Mouse (Mus musculus) stomach, embryonic 14.5 days (tissue): ENCODE data around the gene Slc35a3. TPM values are rescaled to one million over a fixed set of nuclear protein-coding genes. Genes with fewer than 3 reads are reported as not detected.
A peak's percentile ranks its signal among the peaks of the same experiment; 100 is the strongest.

Experiments used
- ATAC-seq: fragments of 200-750 bp; cut with Nextera tagmentation; 2 replicates; pipeline ENCODE4 v1.8.0; 2017; ENCODE audit warnings: low read depth, moderate TSS enrichment; ENCODE audit not compliant: insufficient number of reproducible peaks, insufficient read depth, low FRiP score
- H3K27ac ChIP-seq: fragments of 300-500 bp; sonication (generic); 2 replicates; pipeline ENCODE4 v1.5.1; 2014; ENCODE audit warnings: mild to moderate bottlenecking, low read length, moderate library complexity, mixed read lengths
- H3K27me3 ChIP-seq: fragments of 300-500 bp; sonication (generic); 2 replicates; pipeline ENCODE4 v1.6.1; 2014; ENCODE audit warnings: low read length, control low read depth, mixed read lengths; ENCODE audit not compliant: control insufficient read depth, insufficient read depth
- H3K36me3 ChIP-seq: fragments of 300-500 bp; sonication (generic); 2 replicates; pipeline ENCODE4 v1.6.1; 2014; ENCODE audit warnings: mild to moderate bottlenecking, control low read depth, low read length, moderate library complexity, mixed read lengths; ENCODE audit not compliant: control insufficient read depth, insufficient read depth
- H3K4me1 ChIP-seq: fragments of 300-500 bp; sonication (generic); 2 replicates; pipeline ENCODE4 v1.6.1; 2014; ENCODE audit warnings: low read length, control low read depth, mixed read lengths; ENCODE audit not compliant: control insufficient read depth, insufficient read depth
- H3K4me2 ChIP-seq: fragments of 300-500 bp; sonication (generic); replicated peaks from 2 replicates; pipeline ENCODE4 v1.6.1; 2014; ENCODE audit warnings: low read depth, low read length, control low read depth
- H3K4me3 ChIP-seq: fragments of 300-500 bp; sonication (generic); 2 replicates; pipeline ENCODE4 v1.5.1; 2014; ENCODE audit warnings: low read depth, low read length, control low read depth
- H3K9ac ChIP-seq: fragments of 300-500 bp; sonication (generic); replicated peaks from 2 replicates; pipeline ENCODE4 v1.6.1; 2014; ENCODE audit warnings: low read depth, mild to moderate bottlenecking, control low read depth, low read length, moderate library complexity, mixed read lengths
- H3K9me3 ChIP-seq: fragments of 300-500 bp; sonication (generic); 2 replicates; pipeline ENCODE4 v1.6.1; 2016; ENCODE audit warnings: low read depth, low read length, control low read depth; ENCODE audit not compliant: control insufficient read depth
- WGBS: fragments of 180-500 bp; shearing (Covaris S2); extraction: QIAGEN DNeasy Blood & Tissue Kit; methylation state at CpG from one replicate; pipeline ENCODE4 v1.1.7; 2014; 5-methylcytosine and 5-hydroxymethylcytosine counted together
- polyA plus RNA-seq: library from polyadenylated mRNA; unstranded; fragments of >200 nt; fragmentation: Nextera tagmentation; extraction: Ambion mirVana; gene quantifications from 2 replicates; pipeline ENCODE4 v1.2.1, GENCODE M21; 2014

The Slc35a3 gene
- polyA plus RNA-seq, 1 experiment from 2014 or later = 22.4 TPM

- 87% methylated on average over 1 of the region's 1 CpGs for WGBS
- no peak overlapping the region for H3K4me3 ChIP-seq
- H3K27ac ChIP-seq = no peak overlapping the region
- no peaks in the 10 kb centered on the region for H3K27me3 ChIP-seq
- H3K9ac ChIP-seq = no peak overlapping the region
- no peak for ATAC-seq
- H3K9me3 ChIP-seq = no peaks in the 10 kb centered on the region
- peaks cover 3% of the 10 kb centered on the region; the same call in 1 of the 2 replicates for H3K36me3 ChIP-seq
- no peak overlapping the region for H3K4me2 ChIP-seq
- H3K4me1 ChIP-seq = peaks cover under 1% of the 10 kb centered on the region
These were observed 6.9 kb downstream of the Slc35a3 start for GRCm38 (mm10) chr3:116705637-116706204.

- no peak for ATAC-seq
- H3K27me3 ChIP-seq = no peaks in the 10 kb centered on the region
- peaks cover 3% of the 10 kb centered on the region; the same call in 1 of the 2 replicates for H3K36me3 ChIP-seq
- no peak overlapping the region for H3K4me3 ChIP-seq
- H3K9me3 ChIP-seq = no peaks in the 10 kb centered on the region
- H3K4me2 ChIP-seq = no peak overlapping the region
- no peak overlapping the region for H3K27ac ChIP-seq
- 89% methylated on average over 5 of the region's 5 CpGs for WGBS
- H3K9ac ChIP-seq = no peak overlapping the region
- no peaks in the 10 kb centered on the region for H3K4me1 ChIP-seq
These were observed 8.8 kb downstream of the Slc35a3 start for GRCm38 (mm10) chr3:116703835-116704234.

GRCm38 (mm10) chr3:116702647-116703272 lies 9.9 kb downstream of the Slc35a3 start:
- Histone ChIP-seq H3K9ac (no peak overlapping the region), H3K27ac (no peak overlapping the region), H3K36me3 (peaks cover 3% of the 10 kb centered on the region; the same call in 1 of the 2 replicates), H3K27me3 (no peaks in the 10 kb centered on the region), H3K4me1 (no peaks in the 10 kb centered on the region), H3K4me3 (no peak overlapping the region), H3K9me3 (no peaks in the 10 kb centered on the region), H3K4me2 (no peak overlapping the region)
- WGBS = 89% methylated on average over 1 of the region's 1 CpGs
- ATAC-seq = peak; percentile 79

GRCm38 (mm10) chr3:116701601-116702000 lies 11.0 kb downstream of the Slc35a3 start:
- Histone ChIP-seq H3K36me3 (no peaks in the 10 kb centered on the region; the same call in 1 of the 2 replicates), H3K4me1 (no peaks in the 10 kb centered on the region), H3K9ac (no peak overlapping the region), H3K4me2 (no peak overlapping the region), H3K27ac (no peak overlapping the region), H3K9me3 (no peaks in the 10 kb centered on the region), H3K27me3 (no peaks in the 10 kb centered on the region), H3K4me3 (no peak overlapping the region)
- WGBS = 94% methylated on average over 4 of the region's 4 CpGs
- no peak for ATAC-seq

- H3K9ac ChIP-seq = no peak overlapping the region
- H3K27me3 ChIP-seq = no peaks in the 10 kb centered on the region
- no peak for ATAC-seq
- peaks cover 2% of the 10 kb centered on the region; the same call in 1 of the 2 replicates for H3K36me3 ChIP-seq
- no peak overlapping the region for H3K27ac ChIP-seq
- no peaks in the 10 kb centered on the region for H3K9me3 ChIP-seq
- 61% methylated on average over 2 of the region's 2 CpGs for WGBS
- no peak overlapping the region for H3K4me3 ChIP-seq
- no peak overlapping the region for H3K4me2 ChIP-seq
- no peaks in the 10 kb centered on the region for H3K4me1 ChIP-seq
These were observed 13.8 kb downstream of the Slc35a3 start for GRCm38 (mm10) chr3:116698786-116699185.

GRCm38 (mm10) chr3:116695666-116695985 lies 17.0 kb downstream of the Slc35a3 start:
- Histone ChIP-seq H3K36me3 (peaks cover 5% of the 10 kb centered on the region; the same call in 1 of the 2 replicates), H3K4me2 (no peak overlapping the region), H3K27me3 (no peaks in the 10 kb centered on the region), H3K4me3 (no peak overlapping the region), H3K9me3 (no peaks in the 10 kb centered on the region), H3K4me1 (no peaks in the 10 kb centered on the region), H3K27ac (no peak overlapping the region), H3K9ac (no peak overlapping the region)
- ATAC-seq = no peak
- WGBS = 94% methylated on average over 2 of the region's 2 CpGs

GRCm38 (mm10) chr3:116694955-116695665 lies 17.5 kb downstream of the Slc35a3 start:
- Histone ChIP-seq H3K4me2 (no peak overlapping the region), H3K4me1 (no peaks in the 10 kb centered on the region), H3K9ac (no peak overlapping the region), H3K27ac (no peak overlapping the region), H3K27me3 (no peaks in the 10 kb centered on the region), H3K36me3 (peaks cover 5% of the 10 kb centered on the region; the same call in 1 of the 2 replicates), H3K9me3 (no peaks in the 10 kb centered on the region), H3K4me3 (no peak overlapping the region)
- ATAC-seq = no peak
- 83% methylated on average over 8 of the region's 8 CpGs for WGBS

GRCm38 (mm10) chr3:116694312-116694711 lies 18.3 kb downstream of the Slc35a3 start:
- Histone ChIP-seq H3K27me3 (no peaks in the 10 kb centered on the region), H3K27ac (no peak overlapping the region), H3K4me3 (no peak overlapping the region), H3K9ac (no peak overlapping the region), H3K9me3 (no peaks in the 10 kb centered on the region), H3K4me2 (no peak overlapping the region), H3K4me1 (no peaks in the 10 kb centered on the region), H3K36me3 (peaks cover 5% of the 10 kb centered on the region; the same call in 1 of the 2 replicates)
- WGBS = 87% methylated on average over 3 of the region's 3 CpGs
- ATAC-seq = no peak
